Mouse (Mus musculus): ENCODE measurements around the gene Gng7.
"Not testable (repeated sequence)": the region's sequence is repeated elsewhere in the genome, so short reads cannot be mapped to it uniquely, and the experiment has no call there.

Gng7 gene

DNA sequence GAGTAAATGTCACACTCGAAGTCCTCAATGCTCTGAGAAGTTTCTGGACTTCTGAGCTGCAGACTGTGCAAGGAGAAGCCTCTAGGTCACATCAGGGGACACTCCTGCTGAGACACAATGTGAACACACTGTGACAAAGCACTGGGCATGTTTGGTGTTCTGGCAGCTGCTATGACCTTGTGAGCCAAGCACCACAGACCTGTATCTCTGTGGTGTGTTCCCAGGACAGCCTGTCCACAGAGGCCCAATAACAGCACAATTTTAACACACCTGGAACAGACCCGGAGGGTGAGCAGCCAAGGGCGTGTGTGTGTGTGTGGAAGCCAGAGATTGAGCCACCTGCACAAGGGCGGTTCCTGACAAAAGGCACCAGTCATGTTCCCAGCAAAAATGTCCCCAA lies 20.1 kb downstream of the Gng7 start:
- no peak for DNase-seq (ENCODE audit: low spot score)

DNA sequence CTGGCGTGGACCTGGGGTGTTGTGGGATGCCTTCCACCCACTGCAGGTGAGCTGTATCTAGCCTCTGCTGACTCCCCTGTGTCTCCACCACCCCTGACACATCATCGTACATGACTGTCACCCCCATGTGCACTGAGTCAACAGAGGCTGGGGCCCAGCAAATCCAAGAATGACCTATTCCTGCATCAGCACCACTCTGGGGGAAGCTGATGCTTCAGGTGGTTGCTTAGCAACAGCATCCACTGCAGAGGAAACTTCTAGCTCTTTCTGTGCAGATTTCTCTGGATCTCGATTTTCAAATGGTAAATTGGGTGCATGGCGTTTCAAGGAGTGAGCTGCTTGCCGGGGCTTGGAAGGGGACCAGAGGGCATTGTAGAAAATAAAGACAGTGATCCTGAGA lies 21.5 kb downstream of the Gng7 start:
- no peak for DNase-seq (ENCODE audit: low spot score)

DNA sequence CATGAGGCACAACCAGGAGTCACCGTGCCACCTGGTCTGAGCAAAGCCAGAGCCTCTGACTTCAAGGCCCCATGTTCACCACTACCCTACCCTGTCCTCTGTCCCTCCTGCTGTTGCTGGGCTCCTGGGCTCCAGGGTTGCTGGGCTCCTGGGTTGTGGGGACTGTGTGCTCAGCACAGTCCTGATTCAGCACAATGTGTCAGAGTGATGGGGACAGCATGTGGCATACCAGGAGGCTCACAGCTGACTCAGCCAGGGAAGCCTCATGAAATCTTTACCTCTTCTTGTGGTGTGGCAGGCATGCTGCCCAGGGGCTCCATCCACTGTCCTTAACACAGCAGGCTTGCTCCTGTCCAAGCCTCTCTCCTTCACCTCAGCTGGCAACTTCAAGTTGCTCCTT lies 22.8 kb downstream of the Gng7 start:
- no peak for DNase-seq (ENCODE audit: low spot score)

DNA sequence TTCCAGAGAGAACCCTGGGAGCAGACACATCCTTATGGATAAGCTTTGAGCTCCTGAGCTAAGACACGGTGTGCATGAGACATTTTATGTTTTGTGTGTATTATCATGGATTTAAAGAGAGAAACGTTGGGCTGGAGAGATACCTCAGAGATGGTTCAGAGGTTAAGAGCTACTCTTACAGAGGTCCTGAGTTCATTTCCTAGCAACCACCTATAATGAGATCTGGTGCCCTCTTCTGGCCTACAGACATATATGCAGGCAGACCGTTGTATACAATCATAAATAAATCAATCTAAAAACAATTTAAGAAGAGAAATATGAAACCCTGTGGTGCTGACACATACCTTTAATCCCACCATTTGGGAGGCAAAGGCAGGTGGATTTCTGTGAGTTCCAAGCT lies 23.7 kb downstream of the Gng7 start:
- DNase-seq (ENCODE audit: low spot score), result peak; percentile 48

DNA sequence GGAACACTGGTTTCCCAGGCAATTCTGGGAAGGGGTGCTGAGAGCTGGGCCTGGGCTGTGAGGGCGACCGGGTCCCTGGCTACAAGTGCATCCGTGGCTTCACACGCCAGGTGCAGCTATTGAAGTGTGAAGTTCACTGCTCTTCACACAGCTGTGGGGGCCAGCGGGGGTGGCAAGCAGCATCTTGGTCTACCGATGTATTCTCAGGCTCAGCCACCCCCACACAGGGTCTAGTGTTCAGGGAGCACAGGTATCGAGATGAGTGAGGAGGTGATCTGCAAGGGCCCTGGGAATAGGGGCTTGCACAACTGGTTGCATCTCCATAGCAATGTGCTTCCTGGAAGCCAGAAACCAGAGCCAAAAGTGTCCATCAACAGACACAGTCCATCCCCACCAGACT lies 24.3 kb downstream of the Gng7 start:
- DNase-seq (ENCODE audit: low spot score), result no peak

DNA sequence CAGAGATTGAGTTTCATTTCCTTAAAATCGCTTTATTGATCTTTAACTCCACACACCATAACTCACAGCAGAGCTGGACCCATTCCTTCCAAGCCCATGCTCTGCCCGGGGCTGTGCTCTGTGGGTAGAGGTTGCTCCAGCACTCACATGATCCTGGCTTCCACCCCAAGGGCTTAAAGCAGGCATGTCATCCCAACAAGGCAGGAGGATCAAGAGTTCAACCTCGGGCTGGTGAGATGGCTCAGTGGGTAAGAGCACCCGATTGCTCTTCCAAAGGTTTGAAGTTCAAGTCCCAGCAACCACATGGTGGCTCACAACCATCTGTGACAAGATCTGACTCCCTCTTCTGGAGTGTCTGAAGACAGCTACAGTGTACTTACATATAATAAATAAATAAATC lies 24.9 kb downstream of the Gng7 start:
- not testable (repeated sequence) for DNase-seq (ENCODE audit: low spot score)

DNA sequence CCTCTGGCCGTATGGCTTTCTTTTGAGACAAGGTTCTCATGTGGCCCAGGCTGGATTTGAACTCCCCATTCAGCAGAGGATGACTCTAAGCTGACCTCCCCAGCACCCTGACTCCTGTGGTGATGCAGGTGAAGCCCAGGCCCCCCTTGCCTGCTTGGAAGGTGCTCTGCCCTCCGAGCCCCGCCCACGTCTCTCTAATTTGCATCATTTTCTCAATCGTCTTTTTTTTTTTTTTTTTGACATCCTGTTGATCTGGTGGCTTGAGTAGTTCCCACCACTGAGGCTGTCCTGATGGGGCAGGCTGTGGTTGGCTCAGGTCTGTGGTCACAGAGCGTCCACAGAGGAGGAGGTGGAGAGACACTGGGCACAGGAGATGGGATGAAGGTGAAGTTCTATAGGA lies 25.3 kb downstream of the Gng7 start:
- no peak for DNase-seq (ENCODE audit: low spot score)

DNA sequence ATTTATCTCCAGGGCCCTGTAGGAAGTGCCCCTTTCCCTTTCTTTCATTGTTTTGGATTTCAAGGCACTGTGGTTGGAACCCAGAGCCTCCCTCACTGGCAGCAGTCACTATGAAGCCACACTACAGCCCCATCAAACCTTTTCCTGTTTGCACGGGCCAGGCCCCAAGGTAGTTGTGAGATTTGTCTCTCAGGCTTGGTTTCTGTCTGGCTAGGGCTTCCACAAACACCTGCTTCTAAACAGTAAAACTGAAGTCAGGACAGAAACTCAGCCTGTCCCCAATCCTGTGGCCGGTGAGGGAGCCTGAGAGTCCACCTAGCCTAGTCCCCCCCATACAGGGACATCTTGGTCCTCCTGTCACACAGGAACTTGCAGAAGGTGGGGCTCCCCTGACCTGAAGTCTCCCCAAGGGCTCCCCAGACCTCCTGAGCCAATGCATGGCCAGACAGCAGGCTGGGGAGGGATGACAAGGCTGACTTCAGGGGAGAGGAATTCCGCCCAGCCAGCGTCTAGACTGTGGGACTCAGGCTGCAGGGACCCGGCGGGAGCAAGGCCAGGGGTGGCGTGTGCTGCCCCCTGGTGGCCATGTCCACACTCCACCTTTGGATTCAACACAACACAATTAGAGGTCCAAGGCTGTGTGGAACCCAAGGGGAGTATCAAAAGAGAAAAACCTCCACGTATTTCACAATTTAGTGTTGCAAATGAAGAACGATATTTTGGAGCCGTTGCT lies 26.9 kb downstream of the Gng7 start:
- peak; percentile 95 for DNase-seq (ENCODE audit: low spot score)

DNA sequence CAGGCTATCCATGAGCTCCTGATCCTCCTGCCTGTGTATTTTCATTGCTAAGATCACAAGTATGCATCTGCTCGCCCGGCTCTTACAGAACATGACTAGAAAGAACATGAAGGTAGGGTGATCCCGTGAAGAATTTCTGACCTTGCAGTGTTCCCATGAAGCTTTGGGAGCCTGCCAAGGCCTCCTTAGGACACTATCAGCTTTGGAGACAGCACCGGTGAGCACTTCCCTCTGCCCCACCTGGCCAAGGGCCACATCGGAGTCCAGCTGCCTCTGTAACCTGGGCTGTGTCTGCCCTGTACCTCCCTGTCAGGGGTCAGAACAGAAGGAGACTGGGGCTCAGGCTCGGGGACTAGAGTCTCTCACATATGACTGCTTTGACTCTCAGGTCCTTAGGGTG lies 28.0 kb downstream of the Gng7 start:
- no peak for DNase-seq (ENCODE audit: low spot score)

DNA sequence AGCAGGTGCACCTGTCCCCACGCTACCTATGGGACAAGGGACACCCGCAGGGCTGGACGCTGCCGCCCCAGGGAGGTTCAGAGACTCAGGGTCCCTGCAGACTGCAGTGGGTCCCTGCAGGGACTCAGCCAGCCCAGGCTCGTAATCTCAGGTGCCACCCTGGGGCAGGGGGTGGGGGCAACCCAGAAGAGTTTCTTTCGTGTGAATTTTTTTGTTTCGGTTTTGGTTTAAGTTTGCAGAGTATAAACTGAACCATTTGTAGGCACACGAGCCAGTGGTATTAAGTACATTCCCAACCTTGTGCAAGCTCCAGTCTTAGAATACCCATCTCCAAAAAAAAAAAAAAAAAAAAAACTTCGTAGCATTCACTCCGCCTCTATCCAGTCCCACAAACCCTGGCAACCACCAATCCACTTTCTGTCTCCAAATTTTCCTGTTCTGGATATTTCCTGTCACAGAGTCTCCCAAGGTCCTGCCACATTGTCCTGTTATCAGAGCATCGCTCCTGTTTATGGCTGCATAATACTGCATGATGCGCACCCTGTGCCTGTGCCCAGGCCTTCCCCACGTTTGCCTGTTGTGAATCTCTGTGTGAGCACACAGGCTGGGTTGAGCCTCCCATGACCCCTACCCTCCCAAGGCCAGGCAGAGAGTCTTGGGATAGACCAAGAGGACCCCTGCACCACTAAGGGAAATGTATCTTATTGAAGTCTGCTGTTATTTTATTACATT lies 28.6 kb downstream of the Gng7 start:
- DNase-seq (ENCODE audit: low spot score), result no peak

DNA sequence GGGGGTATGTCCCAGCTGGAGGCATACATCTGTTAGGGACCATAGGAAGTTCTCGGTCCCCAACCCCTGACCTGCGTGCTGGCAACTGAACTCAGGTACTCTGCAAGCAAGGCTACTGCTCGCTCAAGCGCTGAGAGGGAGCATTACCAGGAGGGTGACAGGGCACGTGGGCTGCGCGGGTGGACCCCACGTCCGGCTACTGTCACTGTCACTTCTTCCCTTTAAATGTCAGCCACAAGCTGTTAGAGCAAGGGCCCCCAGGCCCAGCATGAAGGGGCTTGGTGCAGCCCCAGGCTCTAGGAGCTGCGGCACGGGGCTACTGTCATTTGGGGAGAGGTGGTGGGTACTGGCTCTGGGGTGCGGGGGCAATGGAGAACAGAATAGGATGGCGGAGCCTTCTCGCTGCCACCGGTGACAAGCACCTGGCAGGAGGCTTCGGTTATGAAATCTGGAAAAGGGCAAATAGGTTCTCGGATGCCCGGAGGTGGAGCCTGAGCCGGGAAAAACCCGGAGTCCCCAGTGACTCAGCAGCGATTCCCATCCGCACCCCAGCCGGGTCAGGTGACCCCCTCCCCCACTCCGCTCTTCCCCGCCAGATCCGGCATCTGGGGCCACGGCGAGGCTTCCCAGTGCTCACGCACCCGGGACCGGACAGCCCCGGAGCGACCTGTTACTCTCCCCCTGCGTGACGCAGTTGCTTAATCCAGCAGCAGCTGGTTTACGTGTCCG lies 29.3 kb downstream of the Gng7 start:
- no peak for DNase-seq (ENCODE audit: low spot score)

DNA sequence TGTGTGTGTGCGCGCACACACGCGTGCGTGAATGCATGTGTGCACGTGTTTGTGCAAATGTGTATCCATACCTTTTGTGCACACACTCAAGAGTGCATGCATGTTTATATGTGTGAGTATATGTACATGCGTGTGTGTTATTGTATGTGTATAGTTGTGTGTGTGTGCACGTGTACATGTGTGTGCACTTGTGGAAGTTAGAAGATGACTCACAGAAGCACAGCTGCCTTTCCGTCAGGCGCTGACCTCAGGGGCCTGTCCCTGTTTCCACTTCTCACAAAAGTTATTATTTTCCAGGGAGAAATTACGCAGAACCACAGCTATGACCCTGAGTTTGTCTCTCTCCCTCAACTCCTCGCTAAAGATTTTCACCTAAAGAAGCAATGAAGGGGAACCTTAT lies 30.5 kb downstream of the Gng7 start:
- no peak for DNase-seq (ENCODE audit: low spot score)

DNA sequence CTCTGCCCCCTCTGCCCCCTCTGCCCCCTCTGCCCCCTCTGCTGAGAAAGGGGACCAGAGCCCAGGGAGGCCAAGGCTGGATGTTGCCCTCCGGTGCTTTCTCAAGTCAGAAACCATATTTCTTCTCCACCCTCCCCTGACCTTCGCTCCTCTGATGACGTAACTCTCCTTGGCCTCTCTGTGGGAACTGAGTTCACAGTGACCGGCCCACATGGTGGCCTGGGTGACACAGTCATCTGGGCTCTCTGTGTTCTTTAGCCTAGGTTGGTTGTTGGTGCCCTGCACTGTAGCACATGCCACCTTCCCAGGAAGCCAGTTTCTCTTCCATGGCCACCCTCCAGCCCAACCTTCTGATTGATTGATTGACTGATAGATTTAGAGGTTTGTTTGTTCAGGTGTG lies 32.4 kb downstream of the Gng7 start:
- DNase-seq (ENCODE audit: low spot score), result peak; percentile 34

DNA sequence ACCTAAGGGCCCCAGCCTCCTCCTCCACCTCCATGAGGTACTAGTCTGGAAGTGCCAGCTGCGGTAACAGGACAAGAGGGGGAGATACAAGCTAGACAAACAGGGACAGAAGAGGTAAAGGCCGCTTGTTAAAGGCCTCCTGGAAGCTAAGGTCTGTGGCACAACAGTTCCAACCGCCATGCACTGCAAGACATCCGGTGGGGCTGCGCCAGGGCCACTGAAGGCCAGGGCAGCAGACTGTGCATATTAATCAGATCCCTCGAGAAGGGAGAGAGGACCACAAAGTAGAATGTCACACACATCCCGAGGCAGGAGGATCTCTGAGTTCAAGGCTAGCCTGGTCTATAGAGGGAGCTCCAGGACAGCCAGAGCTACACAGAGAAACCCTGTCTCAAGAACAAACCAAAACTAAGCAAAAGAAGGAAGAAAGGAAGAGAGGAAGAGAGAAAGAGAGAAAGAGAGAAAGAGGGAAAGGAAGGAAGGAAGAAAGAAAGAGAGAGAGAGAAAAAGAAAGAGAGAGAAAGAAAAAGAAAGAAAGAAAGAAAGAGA lies 33.1 kb downstream of the Gng7 start:
- DNase-seq (ENCODE audit: low spot score), result no peak

DNA sequence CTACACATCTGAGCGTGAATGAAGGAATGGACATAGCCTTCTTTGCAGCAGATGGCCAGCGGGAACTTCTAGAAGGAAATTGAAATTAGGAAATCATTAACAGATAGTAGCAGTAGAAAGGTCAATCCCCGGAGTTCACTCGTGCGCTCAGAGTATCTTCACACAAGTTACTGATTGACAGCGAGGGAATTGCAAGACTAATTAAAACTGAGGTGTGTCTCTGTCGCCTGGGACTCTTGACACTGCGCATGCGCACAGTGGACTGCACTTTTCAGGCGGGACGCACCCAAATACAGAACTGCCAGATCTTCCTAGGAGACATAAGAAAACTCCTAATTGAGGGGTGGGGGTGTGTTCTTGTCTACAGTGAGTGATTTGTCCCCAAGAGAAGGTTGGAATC lies 39.3 kb downstream of the Gng7 start:
- no peak for DNase-seq (ENCODE audit: low spot score)

DNA sequence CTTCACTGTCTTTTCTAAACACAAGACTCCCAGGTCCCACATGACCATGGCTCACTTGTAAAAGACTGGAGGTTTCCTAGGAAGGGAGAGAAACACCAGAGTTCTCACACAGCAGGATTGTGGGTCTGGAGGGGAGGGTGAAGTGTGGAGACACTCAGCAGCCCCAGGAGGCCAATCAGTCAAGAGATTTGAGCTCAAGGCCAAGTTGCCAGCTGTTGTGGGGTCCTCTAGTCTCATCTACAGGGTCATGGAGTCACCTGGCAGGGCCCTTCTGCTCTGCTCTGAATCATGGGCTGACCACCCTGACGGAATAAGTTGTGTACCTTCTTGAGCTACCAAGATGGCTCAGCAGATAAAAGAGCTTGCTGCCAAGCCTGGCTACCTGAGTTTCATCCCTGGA lies 41.0 kb downstream of the Gng7 start:
- DNase-seq (ENCODE audit: low spot score), result no peak

DNA sequence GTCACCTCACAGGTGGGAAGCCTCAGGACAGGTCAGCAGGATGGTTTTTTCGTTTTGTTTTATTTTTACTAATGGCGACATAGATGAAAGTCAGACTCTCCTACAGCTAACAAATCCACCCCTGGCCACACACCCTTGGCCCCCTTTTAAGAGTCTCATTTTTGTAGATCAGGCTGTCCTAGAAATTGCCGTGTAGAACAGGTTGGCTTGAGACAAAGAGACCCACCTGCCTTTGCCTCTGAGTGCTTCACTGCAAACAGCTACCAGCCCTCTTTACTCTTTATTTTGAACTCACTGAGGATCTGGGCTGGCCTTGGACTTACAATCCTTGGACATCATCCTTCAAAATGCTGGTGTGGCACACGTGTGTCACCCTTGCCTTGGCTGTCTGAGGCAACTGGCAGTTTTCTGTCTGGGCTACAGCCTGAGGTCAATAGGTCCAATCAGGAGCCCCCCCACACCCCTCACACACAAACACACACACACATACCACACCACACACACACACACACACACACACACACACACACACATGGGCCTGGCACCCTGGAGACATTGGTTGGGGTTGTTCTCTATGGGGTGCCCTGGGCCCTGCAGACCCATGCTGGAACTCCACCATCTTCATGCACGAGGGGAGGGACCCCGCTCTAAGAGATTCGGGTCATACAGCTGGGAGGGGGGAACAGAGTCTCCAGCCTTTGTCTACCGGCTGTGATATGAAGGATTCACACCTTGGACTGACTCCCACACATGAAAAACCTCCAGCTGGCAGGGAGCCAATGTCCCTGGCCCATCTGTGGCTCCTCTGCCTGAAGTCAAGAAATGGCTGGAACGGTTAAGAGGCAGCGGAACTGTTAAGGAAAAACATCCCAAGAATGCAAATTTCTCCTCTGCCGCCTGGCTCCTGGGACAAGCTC lies 42.4 kb downstream of the Gng7 start:
- no peak for DNase-seq (ENCODE audit: low spot score)

DNA sequence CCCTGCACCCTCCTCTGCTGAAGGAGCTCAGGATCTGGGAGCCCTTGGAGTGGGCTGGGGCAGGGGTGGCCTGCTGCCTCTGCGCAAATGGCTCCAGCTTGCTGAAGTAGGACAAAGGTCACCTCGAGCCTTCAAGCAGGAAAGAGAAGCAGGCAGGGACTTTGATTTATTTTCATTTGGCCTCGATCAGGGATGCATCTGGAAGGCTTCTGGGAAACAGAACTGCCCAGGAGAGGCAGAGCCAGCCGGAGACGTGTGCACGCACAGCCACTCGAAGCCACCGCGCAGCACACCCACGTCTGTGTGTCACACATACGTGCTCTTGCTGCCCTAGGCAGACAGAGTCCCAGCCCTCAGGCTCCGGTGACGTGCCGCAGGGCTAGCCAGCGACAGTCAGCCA lies 43.2 kb downstream of the Gng7 start:
- no peak for DNase-seq (ENCODE audit: low spot score)

DNA sequence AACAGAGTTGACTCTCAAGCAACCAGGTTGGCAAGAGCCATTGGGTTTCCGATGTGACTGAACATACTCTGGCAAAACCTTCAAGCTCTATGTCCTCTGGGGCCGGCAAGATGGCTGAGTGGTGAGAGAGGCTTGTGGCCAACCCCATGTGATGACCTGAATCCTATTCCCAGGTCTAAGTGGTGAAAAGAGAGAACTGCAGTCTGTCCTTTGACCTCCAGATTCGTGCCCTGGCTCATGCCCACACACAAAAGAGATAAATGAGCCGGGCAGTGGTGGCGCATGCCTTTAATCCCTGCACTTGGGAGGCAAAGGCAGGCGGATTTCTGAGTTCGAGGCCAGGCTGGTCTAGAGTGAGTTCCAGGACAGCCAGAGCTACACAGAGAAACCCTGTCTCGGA lies 44.6 kb downstream of the Gng7 start:
- DNase-seq (ENCODE audit: low spot score), result no peak

DNA sequence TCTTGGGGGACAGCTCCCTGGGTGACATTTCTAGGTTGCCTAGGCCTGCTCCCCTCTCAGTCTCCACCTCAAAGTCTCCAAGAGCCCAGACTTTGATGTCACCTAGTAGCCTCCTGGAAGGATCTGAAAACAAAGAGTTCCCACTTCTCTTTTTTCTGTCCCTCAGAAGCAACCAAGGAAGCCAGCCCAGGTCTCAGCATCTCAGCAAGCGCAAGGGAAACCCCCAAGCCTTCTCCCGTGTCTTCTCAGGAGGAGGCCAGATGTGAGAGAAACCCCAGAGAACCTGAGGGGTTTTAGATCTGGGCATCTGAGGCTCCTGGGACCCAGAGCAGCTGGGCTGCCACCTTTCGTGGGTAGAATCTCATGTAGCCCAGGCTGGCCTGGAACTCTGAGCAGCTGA lies 45.4 kb downstream of the Gng7 start:
- no peak for DNase-seq (ENCODE audit: low spot score)

DNA sequence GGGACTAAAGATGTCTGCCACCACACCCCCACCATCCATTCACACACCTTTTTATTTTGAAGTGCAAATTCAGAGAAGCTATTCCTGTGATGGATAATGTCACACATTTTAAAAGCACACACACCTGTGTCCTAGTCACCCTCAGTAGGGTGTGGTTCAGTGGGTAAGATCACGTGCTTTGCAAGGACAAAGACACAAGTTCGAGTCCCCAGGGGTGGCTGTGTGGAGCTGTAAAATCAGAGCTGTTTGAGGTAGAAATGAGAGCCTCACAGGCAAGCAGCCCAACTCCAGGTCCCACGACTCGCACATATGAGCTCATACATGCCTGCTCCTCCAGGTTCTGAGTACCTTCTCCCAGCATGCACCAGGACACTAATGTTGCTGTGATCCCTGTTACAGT lies 46.6 kb downstream of the Gng7 start:
- no peak for DNase-seq (ENCODE audit: low spot score)

DNA sequence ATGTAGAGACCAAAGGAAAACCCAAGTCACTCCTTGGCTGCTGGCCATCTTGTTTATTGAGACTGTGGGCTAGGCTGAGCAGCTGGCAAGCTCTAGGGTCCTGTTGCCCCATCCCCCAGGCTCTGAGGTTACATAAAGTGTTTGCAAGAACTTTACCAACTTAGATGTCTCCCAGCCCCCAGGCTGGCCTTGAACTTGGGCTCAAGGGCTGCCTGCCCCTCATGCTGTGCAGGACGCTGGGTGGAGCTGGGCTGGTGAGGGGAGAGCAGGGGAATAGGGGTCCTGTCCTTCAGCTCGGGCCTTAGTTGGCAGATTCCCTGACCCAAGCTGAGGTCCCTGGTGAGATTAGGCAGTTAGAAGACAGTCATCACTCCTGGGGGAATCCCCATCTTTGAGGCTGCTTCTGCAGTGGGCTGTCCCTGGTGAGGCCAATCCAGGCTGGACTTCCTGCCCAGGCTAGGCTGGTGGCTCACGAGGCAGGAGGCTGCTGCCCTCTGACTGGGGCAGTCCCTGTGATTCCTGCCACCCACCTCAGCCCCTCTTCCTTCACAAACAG lies 47.6 kb downstream of the Gng7 start:
- DNase-seq (ENCODE audit: low spot score), result no peak
